Mouse (Mus musculus) erythroblast, embryonic 14.5 days (primary cell): ENCODE results near the gene Fhl2.

Source experiments
- GATA1 ChIP-seq: IDR thresholded peaks from 2 replicates; pipeline ENCODE4 v1.6.1; 2012; ENCODE audit warnings: low read length, inconsistent platforms, mixed read lengths
- TAL1 ChIP-seq: IDR thresholded peaks from 3 replicates; pipeline ENCODE4 v1.6.1; 2012; ENCODE audit warnings: low read length, inconsistent platforms, mixed read lengths

DNA sequence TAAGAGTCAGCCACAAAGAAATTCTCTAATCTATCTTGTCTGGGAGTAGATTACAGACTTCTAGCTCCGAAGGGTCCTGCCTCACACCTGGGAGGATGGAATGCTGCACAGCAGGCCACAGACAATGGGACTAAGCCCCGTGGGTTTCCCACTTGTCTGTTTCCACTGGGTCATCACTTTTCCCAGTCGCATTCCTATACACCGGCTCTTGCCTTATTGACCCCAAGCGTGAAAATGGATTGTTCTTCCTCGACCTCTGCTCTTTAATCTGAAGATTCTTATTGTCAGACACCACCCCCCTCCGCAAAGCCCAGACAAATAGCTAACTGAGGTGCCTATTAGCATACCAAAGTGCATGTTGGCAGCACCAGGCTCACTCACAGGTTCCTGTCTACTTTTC is 10.4 kb downstream of the Fhl2 start:
- TF ChIP-seq GATA1 (no peak), TAL1 (no peak)
